Mouse (Mus musculus) lung, postnatal 0 days (tissue): ENCODE results near the gene Cux1.

Experiments used
- CTCF ChIP-seq: IDR thresholded peaks from 2 replicates; pipeline ENCODE4 v1.5.1; 2016; ENCODE audit warnings: antibody characterized with exemption, mild to moderate bottlenecking
- EP300 ChIP-seq: IDR thresholded peaks from 2 replicates; pipeline ENCODE4 v1.6.1; 2016; ENCODE audit warnings: antibody characterized with exemption, mild to moderate bottlenecking, control low read depth

DNA sequence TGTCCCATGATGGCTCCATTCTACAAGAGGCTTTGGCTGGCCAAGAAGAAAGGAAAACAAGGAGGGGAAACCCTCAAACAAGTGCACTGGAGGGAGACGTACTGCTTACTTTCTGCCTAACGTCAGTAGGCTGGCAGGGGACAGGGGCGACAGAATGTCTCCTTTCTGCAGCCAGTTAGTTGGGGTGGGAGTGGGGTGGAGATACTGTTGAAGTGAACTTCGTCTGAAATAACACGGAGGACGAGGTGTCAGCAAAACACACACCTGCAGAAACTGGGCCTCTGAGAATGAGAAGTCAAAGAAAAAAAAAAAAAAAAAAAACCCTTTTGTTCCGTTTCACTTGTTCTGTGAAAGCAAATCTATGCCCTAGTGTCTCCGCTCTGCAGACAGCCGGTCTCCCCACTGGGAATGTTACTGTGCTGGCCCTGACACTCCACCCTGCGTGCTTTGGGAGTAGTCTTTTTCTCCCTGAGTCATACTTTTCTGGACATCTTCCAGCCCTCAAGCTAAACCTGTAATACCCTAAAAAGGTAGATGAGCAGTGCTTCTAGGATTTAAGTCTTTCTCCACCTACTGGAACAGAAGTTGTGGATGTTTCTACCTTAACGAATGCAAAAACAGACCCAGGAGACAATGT is 101.4 kb downstream of the Cux1 start:
- TF ChIP-seq CTCF (no peak), EP300 (peak; percentile 42; the same call in 1 of the 2 replicates)
